ENCODE assay signal across 21 mouse cellular contexts in the genomic region with DNA sequence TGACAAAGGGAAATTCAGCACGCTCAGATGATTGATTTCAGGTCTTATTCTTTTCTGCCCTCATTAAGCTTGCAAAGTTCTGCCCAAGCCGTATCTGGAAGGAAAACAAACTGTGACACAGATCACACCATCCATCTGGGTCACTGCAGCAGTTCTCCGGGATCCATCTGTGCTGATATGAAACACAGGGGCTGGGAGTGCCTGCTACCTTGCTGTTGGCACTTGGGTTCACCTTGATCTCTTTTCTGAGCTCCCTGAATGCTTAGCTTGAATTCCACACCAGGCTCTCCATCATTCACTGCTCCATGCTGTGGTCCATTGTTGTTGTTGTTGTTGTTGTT. TPM values are rescaled to one million over a fixed set of nuclear protein-coding genes. Genes with fewer than 3 reads are reported as not detected.
A peak's percentile ranks its signal among the peaks of the same experiment; 100 is the strongest.
DNase-seq lines count a peak whose midpoint lies in the region; ATAC-seq lines count a peak whose summit lies in the region.
"Had no signal": no experiment of that assay in that cellular context is flagged by ENCODE, and none has a peak within 500 bp of the region (broad histone marks: within the 10 kb centered on the region; RNA-seq: fewer than 3 reads in every experiment).

No protein-coding gene starts in this region.

- DNase-seq in cerebellum, adult 9-10 months = no peak
- DNase-seq in cerebellum, postnatal 14 days = peak; percentile 13 to 18
- DNase-seq in cerebellum, adult 11 months = no peak
- DNase-seq in hindbrain, embryonic 11.5 days (ENCODE audit: low spot score) = no peak
- no peak for DNase-seq in hindbrain, embryonic 14.5 days (ENCODE audit: low spot score)
- no peak for DNase-seq in thymus, postnatal 36 days
- DNase-seq: adrenal gland, adult 8-10 months; adrenal gland, postnatal 36 days; B cell, adult 2 months; gastrocnemius, adult 2 months; gastrocnemius, postnatal 25 days; kidney, adult 8-10 months had no signal

- no peak overlapping the region for H3K4me2 ChIP-seq in hindbrain, embryonic 11.5 days (replicated peaks; ENCODE audit: low read depth, low read length)
- H3K4me2 ChIP-seq in hindbrain, embryonic 14.5 days (replicated peaks) = no peak overlapping the region
- H3K4me2 ChIP-seq: heart, embryonic 12.5 days had no signal

- 66% methylated on average over 3 of the region's 3 CpGs for WGBS in hindbrain, embryonic 11.5 days
- WGBS in hindbrain, embryonic 14.5 days = 45% methylated on average over 3 of the region's 3 CpGs

- no peak overlapping the region for H3K27ac ChIP-seq in hindbrain, embryonic 11.5 days (ENCODE audit: low read depth, low read length)
- no peak overlapping the region for H3K27ac ChIP-seq in hindbrain, embryonic 14.5 days
- H3K27ac ChIP-seq: embryonic facial prominence, embryonic 10.5 days; gastrocnemius, adult 2 months; hindbrain, embryonic 10.5 days had no signal

- no peaks in the 10 kb centered on the region for H3K36me3 ChIP-seq in hindbrain, embryonic 11.5 days (ENCODE audit: control insufficient read depth, insufficient read depth, low read length)
- no peaks in the 10 kb centered on the region for H3K36me3 ChIP-seq in hindbrain, embryonic 14.5 days (replicated peaks; ENCODE audit: control insufficient read depth, insufficient read depth)
- H3K36me3 ChIP-seq: embryonic facial prominence, embryonic 10.5 days; G1E; heart, embryonic 12.5 days; hindbrain, embryonic 10.5 days had no signal

- peak; percentile 45 for ATAC-seq in cerebellum, adult (ENCODE audit: insufficient number of reproducible peaks, low FRiP score, low TSS enrichment)
- 0 out of 2 replicates have a peak, but pooled peaks have one; percentile 12 for ATAC-seq in hindbrain, embryonic 11.5 days (ENCODE audit: low FRiP score)
- ATAC-seq in hindbrain, embryonic 14.5 days (ENCODE audit: low FRiP score) = no peak
- ATAC-seq: CD4-positive, CD25-positive, alpha-beta regulatory T cell, adult 4 months; hindbrain, embryonic 16.5 days; inflammation-experienced regulatory T-cells, adult 6 months; intestine, postnatal 0 days had no signal

- H3K4me3 ChIP-seq in hindbrain, embryonic 11.5 days (ENCODE audit: low read depth, low read length) = no peak overlapping the region
- H3K4me3 ChIP-seq in hindbrain, embryonic 14.5 days (replicated peaks; ENCODE audit: low read length) = no peak overlapping the region
- H3K4me3 ChIP-seq: embryonic facial prominence, embryonic 10.5 days; gastrocnemius, adult 2 months; heart, embryonic 12.5 days; hindbrain, embryonic 10.5 days had no signal

- no peak overlapping the region for H3K9ac ChIP-seq in hindbrain, embryonic 11.5 days (ENCODE audit: low read depth, low read length)
- H3K9ac ChIP-seq in hindbrain, embryonic 14.5 days = no peak overlapping the region
- H3K9ac ChIP-seq: heart, embryonic 12.5 days had no signal

- no peaks in the 10 kb centered on the region for H3K27me3 ChIP-seq in hindbrain, embryonic 11.5 days (ENCODE audit: control insufficient read depth, insufficient read depth, low read length)
- H3K27me3 ChIP-seq in hindbrain, embryonic 14.5 days (ENCODE audit: control insufficient read depth, insufficient read depth, low read length) = no peaks in the 10 kb centered on the region
- H3K27me3 ChIP-seq: heart, embryonic 12.5 days had no signal

- H3K4me1 ChIP-seq in hindbrain, embryonic 11.5 days (replicated peaks; ENCODE audit: control insufficient read depth, insufficient read depth, low read length) = no peaks in the 10 kb centered on the region
- H3K4me1 ChIP-seq in hindbrain, embryonic 14.5 days (replicated peaks; ENCODE audit: control insufficient read depth, insufficient read depth, low read length) = no peaks in the 10 kb centered on the region
- H3K4me1 ChIP-seq: embryonic facial prominence, embryonic 10.5 days; heart, embryonic 12.5 days; hindbrain, embryonic 10.5 days had no signal

- H3K9me3 ChIP-seq in hindbrain, embryonic 11.5 days (ENCODE audit: control insufficient read depth, low read length) = no peaks in the 10 kb centered on the region
- H3K9me3 ChIP-seq in hindbrain, embryonic 14.5 days (ENCODE audit: control insufficient read depth, low read length) = no peaks in the 10 kb centered on the region
- H3K9me3 ChIP-seq: embryonic facial prominence, embryonic 10.5 days; heart, embryonic 12.5 days; hindbrain, embryonic 10.5 days had no signal

RNA-seq across cellular contexts. Expression of a gene that starts 20.4 kb away (rescaled TPM):
- polyA plus RNA-seq in hindbrain, embryonic 11.5 days (2014; fragmentation: Nextera tagmentation; extraction: Ambion mirVana) = 3.7 and 4.6 TPM in 2 replicates
- polyA plus RNA-seq in hindbrain, embryonic 14.5 days (2014; fragmentation: Nextera tagmentation; extraction: Ambion mirVana) = 18.8 and 21.8 TPM in 2 replicates
- polyA plus RNA-seq: G1E had no signal

Comparison
In these comparisons a context has a peak if more than half of its experiments do, and no peak if none do; other contexts are left out.
1. DNase-seq: peak in cerebellum, postnatal 14 days (2 of 2); none in cerebellum, adult 9-10 months (single experiment), cerebellum, adult 11 months (single experiment), hindbrain, embryonic 11.5 days (single experiment), hindbrain, embryonic 14.5 days (single experiment) and thymus, postnatal 36 days (0 of 2).